Mouse (Mus musculus) hindlimb bud, embryonic 11.5 days (tissue): ENCODE measurements around the gene Nrp1.

Experiments used
- DNase-seq: peaks from one replicate; pipeline ENCODE4 v3.0.0-alpha.2; 2012; ENCODE audit warnings: low read depth, low spot score; ENCODE audit errors: extremely low spot score

The Nrp1 gene

DNA sequence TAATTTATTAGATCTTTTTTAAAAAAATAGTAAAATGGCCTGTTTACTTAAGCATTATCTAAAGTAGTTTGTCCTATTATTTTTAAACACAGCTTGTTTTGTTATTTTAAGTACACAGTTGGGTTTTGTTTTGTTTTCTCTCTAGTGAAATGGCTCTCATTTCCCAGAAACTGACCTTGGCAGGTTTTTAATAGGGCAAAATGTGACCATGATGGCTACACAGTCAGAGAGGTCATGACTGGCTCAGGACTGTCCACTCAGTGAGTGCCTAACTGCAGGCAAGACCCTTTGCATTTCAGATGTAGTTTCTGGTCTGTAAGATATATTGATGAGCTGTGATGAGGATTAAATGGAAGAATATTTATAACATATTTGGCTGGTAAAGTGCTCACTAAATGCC is 104.8 kb downstream of the Nrp1 start:
- no peak for DNase-seq

DNA sequence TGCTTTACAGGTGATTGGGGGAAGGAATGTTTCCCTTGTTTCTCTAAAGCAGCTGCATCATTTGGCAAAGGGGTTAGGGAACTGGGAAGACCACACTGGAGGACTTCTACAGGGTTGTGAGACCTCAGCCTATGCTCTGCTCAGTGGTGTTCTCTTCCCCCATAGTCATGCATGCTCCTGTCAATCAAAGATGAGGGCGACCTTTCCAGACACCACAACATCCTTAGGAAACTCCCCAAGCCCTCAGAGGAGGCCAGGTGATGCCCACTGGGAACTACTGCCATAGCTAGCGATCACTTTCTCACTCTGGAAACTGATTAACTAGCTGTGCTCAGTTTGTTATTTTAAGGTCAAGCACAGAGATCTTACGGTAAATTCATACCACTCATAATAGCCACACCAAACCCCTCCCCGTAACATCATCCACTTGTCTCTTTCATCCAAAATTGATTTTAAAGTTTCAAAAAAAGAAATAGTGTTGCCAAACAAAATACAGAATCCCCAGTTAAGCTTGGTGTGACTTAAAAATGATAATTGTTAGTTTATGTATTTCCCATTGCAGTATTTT is 105.7 kb downstream of the Nrp1 start:
- DNase-seq: no peak

DNA sequence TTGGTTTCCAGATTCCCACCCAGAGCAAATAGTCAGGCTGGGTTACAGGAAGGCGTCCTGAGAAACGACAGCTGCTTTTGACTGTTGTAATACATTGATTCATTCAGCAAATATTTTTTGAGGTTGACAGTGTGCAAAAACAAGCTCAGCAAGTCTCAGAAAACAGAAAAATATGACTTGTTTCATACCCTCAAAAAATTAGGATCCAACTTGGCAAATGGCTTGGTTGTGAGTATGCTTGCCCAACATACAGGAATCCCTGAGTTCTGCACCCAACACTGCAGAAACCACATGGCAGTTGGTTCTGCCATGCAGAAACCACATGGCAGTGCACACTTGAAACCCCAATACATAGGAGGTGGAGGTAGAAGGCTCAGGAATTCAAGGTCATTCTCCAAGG is 107.1 kb downstream of the Nrp1 start:
- DNase-seq: no peak

DNA sequence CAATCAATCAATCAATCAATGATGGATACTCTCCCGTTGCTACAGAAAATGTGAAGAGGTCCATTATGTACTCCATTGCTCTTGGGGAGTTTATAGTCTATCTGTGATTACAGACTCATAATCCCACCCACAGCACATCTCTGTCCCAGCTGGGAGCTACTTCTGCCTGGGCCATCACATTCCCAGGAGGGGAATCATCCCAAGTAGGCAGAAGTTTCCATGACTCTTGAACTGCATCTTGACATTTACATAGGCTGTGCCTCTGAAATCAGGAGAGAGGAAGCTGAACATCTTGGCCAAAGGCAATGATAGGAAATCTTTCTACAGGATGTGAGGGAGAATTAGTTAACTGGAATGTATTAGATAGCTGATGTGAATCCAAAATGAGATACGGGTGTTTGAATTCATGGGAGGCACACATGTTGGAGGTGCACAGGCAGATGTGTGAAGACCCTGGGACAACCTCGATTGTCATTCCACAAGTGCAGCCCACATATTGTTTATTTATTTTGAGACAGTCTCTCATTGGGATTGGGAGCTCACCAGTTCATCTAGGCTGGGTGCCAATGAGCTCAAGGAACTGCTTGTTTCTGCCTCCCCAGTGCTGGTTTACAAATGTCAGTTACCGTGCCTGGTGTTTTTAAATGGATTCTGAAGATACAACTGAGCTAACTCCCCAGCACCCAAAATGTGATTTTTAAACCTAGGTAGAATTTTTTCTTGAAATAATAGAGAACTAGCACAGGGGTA is 108.5 kb downstream of the Nrp1 start:
- no peak for DNase-seq

- DNase-seq: no peak
These were observed 111.7 kb downstream of the Nrp1 start for GRCm38 (mm10) chr8:128470097-128470496.

DNA sequence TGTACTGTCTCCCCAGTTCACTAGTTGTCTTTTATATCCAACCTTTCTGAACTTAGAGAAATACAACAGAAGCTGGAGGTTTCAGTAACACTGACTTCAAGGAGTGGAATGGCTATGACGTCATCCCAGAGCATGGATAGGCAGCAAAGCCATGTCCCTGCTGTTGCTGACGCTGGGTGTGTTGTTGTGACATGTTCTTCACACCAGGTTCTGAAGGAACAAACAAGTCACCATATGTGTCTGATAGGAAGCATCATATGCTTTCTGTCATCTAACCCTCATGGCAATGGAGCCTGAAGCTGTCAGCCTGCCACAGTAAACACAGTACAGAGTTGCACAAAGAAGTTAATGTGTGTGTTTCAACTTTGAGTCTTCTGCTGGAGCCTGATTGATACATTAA is 112.8 kb downstream of the Nrp1 start:
- no peak for DNase-seq

DNA sequence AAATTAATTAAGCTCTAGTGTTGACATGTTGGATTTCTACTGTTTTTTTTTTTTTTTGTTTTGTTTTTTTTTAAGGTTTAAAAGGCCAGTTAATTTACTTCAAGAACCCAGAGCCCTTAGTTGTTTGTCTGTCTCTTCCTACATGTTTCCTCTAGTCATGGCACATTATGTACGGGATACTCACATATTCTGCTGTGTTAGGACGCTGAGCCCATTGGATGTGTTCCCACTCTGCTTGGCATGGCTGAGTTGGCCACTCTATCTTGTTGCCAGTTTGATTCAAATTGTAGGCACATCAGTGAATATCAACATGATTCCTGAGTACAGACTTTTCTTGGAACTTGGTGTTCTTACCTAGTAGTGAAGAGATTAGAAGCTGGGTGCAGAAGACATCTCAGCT is 114.5 kb downstream of the Nrp1 start:
- DNase-seq: no peak

DNA sequence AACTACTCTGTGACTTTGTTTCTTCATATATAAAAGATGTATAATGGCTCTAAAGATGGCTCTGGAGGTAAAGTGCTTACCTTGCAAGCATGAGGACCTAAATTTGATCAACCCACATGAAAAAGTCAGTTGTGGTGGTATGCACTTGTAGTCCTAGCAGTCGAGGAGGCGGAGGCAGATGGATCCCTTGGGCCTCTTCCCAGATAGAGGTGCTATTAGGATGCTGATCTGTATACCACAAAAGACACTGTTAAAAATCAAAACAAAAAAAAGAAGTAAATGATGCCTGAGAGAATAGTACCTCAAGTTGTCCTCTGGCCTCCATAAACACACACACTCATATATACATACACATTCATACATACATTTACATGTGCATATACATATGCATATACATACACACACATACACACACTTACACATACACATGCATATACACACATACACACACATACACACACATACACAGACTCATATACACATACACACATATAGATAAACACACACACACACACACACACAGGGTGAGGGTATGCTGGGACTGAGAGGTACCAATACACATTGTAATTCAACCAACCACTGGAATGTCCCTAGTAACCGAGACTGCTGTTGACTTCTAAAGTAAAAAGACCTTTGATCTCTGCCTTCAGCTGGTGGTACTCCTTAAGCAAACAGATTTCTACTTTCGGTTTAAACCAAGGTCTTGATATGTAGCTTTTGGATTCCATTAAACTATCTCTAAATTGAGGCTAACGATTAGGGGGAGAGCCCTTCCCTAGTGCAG is 115.2 kb downstream of the Nrp1 start:
- no peak for DNase-seq

DNA sequence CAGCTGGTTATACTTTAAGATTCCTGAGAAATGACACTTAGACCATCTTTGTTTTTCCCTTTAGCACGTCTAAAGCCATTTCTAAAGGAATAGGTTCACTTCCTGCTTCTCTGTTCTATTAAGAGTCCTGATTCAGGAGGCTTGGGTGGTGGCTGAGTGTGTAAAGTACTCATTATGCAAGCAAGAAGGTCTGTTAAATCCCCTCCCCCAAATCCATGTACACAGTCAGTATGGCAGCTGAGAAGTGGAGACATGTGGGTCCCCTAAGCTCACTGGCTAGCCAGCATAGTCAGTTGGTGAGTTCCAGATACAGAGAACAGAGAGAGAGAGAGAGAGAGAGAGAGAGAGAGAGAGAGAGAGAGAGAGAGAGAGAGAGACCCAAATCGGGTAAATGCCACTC is 116.2 kb downstream of the Nrp1 start:
- no peak for DNase-seq

DNA sequence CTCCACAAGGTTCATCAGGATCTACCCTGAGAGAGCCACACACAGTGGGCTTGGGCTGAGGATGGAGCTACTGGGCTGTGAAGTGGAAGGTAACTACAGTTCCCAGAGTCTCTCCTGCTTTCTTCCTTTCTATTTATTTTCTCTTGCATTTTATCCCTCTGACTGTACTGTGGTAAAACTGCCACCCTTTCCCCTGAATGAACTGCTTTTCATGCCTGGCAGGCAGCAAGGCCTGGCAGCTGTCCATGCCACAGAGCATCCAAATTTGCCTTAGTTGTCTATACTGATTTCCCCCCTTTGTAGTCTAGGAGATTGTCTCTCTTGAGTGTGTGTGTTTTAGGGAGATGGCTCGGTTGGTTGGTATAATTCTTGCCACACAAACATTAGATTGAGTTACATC is 117.8 kb downstream of the Nrp1 start:
- DNase-seq: no peak

GRCm38 (mm10) chr8:128478017-128478416 is 119.6 kb downstream of the Nrp1 start:
- no peak for DNase-seq

DNA sequence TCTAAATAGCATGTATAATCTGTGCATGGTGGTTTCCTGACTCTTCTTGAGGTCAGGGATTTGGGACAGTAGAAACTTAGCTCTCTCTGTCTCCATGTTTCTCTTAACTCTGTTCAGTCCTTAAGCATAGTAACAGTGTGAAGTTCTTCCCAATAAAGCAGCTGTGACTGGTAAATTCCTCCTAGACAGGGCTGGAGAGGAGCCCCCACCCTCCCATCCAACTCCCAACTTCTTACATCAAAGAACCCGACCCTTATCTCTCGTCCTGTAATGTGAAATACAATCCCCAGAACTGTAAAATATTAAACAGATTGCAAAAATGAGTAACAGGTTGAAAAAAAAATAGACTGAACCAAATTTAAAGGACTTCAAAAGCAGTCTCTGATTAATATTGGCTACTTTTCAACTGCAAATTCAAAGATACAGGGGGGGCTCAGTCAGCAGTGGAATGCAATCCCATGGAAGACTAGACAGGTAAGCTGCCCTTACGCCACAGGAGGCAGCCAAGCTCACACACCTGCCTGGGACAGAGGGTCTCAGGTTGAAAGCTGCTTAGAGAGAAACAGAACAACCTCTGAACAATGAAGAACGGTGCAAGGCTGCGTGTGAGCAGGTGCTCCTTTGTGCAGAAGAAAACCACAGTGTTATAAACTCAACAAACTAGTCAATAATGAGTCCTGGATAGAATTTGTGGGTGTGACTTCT is 121.1 kb downstream of the Nrp1 start:
- no peak for DNase-seq

DNA sequence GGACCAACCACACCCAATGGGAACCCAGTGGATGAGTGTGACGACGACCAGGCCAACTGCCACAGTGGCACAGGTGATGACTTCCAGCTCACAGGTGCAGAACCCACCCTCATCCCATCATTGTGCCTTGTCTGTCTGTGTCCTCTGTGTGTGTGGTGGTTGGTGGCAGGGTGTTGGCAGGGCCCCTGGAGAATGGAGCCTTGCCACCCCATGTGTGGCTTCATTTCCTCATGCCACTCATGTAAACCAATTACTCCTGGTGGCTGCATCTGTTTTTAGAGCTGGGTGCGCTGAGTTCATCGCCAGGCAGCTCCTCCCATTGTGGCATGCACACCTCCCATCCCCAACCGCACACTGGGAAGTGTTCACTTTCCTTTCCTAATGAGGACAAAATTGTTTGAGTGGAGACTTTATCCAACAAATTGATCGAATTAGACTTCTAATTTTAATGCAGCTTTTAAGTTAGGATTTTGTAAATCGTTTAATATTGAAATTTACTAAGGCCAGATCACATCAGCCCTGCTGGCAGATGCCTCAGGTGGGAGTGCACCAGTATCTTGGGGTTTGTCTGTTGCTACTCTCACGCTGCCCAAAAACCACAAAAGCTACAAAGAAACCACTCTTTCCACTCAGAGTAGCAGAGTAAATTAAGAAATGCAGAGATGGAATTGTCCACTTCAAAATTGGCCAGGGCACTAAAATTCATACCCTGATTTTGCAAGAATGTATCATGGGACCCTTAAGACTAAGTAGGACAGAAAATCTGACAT is 122.7 kb downstream of the Nrp1 start:
- DNase-seq: no peak

- DNase-seq: no peak
These were observed 124.9 kb downstream of the Nrp1 start for GRCm38 (mm10) chr8:128483344-128483743.

GRCm38 (mm10) chr8:128484720-128485124 is 126.3 kb downstream of the Nrp1 start:
- no peak for DNase-seq

DNA sequence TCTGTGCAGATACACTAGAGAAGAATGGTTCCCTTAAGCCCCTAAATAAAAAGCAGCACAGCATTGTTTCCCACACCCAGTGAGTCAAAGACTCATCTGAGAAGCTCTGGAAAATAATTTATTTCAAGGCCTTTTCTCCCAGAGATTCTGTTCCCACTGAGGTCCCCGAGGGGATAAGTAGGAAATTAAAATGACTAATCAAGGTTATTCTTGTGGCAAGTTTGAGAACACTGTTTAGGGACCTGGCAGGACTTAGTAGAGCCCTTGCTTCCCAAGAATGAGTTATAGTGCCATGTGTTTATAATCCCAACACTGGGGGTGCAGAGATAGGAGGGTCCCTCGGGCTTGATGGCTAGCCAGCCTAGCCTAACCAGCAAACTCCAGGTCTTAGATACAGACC is 127.6 kb downstream of the Nrp1 start:
- DNase-seq: no peak

GRCm38 (mm10) chr8:128487966-128488931 is 129.8 kb downstream of the Nrp1 start:
- DNase-seq: no peak

DNA sequence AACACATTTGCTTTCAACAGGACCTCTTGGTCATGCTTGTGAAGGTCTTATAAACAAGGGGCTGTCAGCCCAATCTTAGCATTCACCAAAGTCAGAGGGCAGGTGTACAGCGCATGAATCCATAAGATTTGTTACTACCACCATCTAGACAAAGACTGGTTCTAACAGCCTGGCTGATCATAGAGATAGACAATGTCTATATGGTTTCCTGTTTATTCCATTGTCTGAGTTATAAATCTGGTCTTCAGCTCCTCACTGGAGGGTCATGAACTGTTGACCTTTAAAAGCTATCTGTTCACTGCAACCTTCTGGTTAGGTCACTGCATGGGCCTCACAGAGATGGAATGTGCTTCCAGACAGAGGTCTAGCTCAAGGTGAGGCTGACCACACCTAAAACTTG is 130.9 kb downstream of the Nrp1 start:
- DNase-seq: no peak
